25 mouse cellular contexts compared by ENCODE assay signal in the genomic region with DNA sequence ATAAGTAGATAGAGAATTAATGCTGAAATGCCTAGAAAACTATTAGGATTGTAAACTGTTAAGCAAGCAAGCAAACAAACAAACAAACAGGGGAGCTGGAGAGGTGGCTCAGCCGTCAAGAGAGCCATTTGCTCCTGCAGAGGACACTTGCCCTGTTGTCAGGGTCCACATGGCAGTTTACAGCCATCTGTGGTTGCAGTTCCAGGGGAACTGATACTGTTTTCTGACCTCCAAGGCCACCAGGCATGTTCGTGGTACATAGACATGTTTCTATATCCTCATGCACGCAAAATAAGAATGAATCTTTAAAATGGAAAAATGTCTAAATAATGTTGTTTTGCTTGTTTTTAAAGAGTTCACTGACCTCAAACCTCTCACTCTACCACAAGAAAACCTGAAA. TPM values are rescaled to one million over a fixed set of nuclear protein-coding genes. Genes with fewer than 3 reads are reported as not detected.
DNase-seq lines count a peak whose midpoint lies in the region; ATAC-seq lines count a peak whose summit lies in the region.
"Had no signal": no experiment of that assay in that cellular context is flagged by ENCODE, and none has a peak within 500 bp of the region (broad histone marks: within the 10 kb centered on the region; RNA-seq: fewer than 3 reads in every experiment).

No protein-coding gene starts in this region.

- WGBS in heart, embryonic 10.5 days = 88% methylated on average over 3 of the region's 3 CpGs

- H3K27me3 ChIP-seq in heart, embryonic 10.5 days (ENCODE audit: insufficient read depth, poor library complexity, severe bottlenecking) = no peaks in the 10 kb centered on the region
- H3K27me3 ChIP-seq: embryonic facial prominence, embryonic 12.5 days; embryonic facial prominence, embryonic 15.5 days; heart, embryonic 15.5 days had no signal

- peak; percentile 37; the same call in 1 of the 2 replicates for ATAC-seq in granulocyte monocyte progenitor cell, adult 5-6 weeks (replicated peaks; ENCODE audit: poor library complexity, severe bottlenecking)
- ATAC-seq in megakaryocyte progenitor cell, adult 5-6 weeks (replicated peaks; ENCODE audit: poor library complexity) = peak; percentile 50
- ATAC-seq: forebrain, embryonic 14.5 days; forebrain, postnatal 0 days; intestine, postnatal 0 days had no signal

- no peaks in the 10 kb centered on the region for H3K9me3 ChIP-seq in heart, embryonic 10.5 days
- H3K9me3 ChIP-seq: embryonic facial prominence, embryonic 12.5 days; embryonic facial prominence, embryonic 15.5 days; heart, embryonic 15.5 days had no signal

- H3K27ac ChIP-seq in heart, embryonic 10.5 days = no peak overlapping the region
- H3K27ac ChIP-seq: embryonic facial prominence, embryonic 12.5 days; embryonic facial prominence, embryonic 15.5 days; heart, adult 2 months; heart, embryonic 15.5 days; hindbrain, embryonic 14.5 days had no signal

- peak; percentile 20 for DNase-seq in heart, embryonic 10.5 days (ENCODE audit: low spot score)
- no peak for DNase-seq in heart, postnatal 14 days
- no peak for DNase-seq in gastrocnemius, adult 18-20 months (ENCODE audit: low spot score)
- DNase-seq in gastrocnemius, postnatal 4 days (ENCODE audit: low spot score in 2 of 2) = no peak
- DNase-seq: adrenal gland, adult 2 months; adrenal gland, postnatal 14 days; B cell, adult 2 months; cerebellum, adult 11 months; cerebellum, adult 2 months; cerebellum, adult 9-11 months; cerebellum, postnatal 36 days; forebrain, postnatal 0 days; gastrocnemius, postnatal 25 days; heart, adult 2 months; heart, postnatal 10 days; heart, postnatal 4 days; kidney, adult 2 months had no signal

- no peak overlapping the region for H3K4me3 ChIP-seq in heart, embryonic 10.5 days
- H3K4me3 ChIP-seq: embryonic facial prominence, embryonic 12.5 days; embryonic facial prominence, embryonic 15.5 days; heart, adult 2 months; heart, embryonic 15.5 days had no signal

- intact Hi-C loops in heart, postnatal 14 days (cut with DNase I) = no loop called here

- H3K36me3 ChIP-seq in heart, embryonic 10.5 days = peaks cover 20% of the 10 kb centered on the region; the same call in 1 of the 2 replicates
- H3K36me3 ChIP-seq: embryonic facial prominence, embryonic 12.5 days; embryonic facial prominence, embryonic 15.5 days had no signal

- H3K4me1 ChIP-seq in heart, embryonic 10.5 days = peaks cover 15% of the 10 kb centered on the region
- H3K4me1 ChIP-seq: embryonic facial prominence, embryonic 15.5 days had no signal

RNA-seq across cellular contexts. Expression of a gene that starts 52.0 kb away (rescaled TPM):
- 76.1 and 79.9 TPM in 2 replicates for polyA plus RNA-seq in heart, embryonic 10.5 days (2016; fragmentation: Nextera tagmentation; extraction: Ambion mirVana)
- 10 to 100 TPM; 10.2 to 10.9 TPM for total RNA-seq in heart, postnatal 14 days (2021)
- total RNA-seq in granulocyte monocyte progenitor cell, adult 5-6 weeks (2014; fragmentation: Nextera tagmentation) = 46.0 and 48.5 TPM in 2 replicates
- 113 and 143 TPM in 2 replicates for total RNA-seq in granulocyte monocyte progenitor cell, adult 5-6 weeks (2017)
- total RNA-seq in megakaryocyte progenitor cell, adult 5-6 weeks (2015) = 55.1 and 55.4 TPM in 2 replicates
- total RNA-seq in megakaryocyte progenitor cell, adult 5-6 weeks (2017) = 58.5 and 71.7 TPM in 2 replicates
- total RNA-seq in gastrocnemius, adult 18-20 months (2021) = 1 to 10 TPM; 6.5 to 7.8 TPM
- total RNA-seq in gastrocnemius, postnatal 4 days (2021) = 10 to 100 TPM; 19.3 to 20.8 TPM
